Mouse (Mus musculus): ENCODE results near the gene Abcg1. TPM values are rescaled to one million over a fixed set of nuclear protein-coding genes. Genes with fewer than 3 reads are reported as not detected.

The Abcg1 gene
- polyA plus RNA-seq, 1 experiment from 2014 or later: 3.4 TPM

- H3K27ac ChIP-seq (ENCODE audit: low read depth, low read length): no peak overlapping the region
- no peak for TF ChIP-seq CTCF (IDR thresholded peaks at IDR 0.05; ENCODE audit: low read depth)
- H3K4me3 ChIP-seq (ENCODE audit: low read depth, low read length): no peak overlapping the region
- ATAC-seq: no peak
- H3K4me2 ChIP-seq (replicated peaks; ENCODE audit: low read depth): no peak overlapping the region
- no peaks in the 10 kb centered on the region for H3K9me3 ChIP-seq (ENCODE audit: control insufficient read depth)
- no peaks in the 10 kb centered on the region for H3K36me3 ChIP-seq (ENCODE audit: control insufficient read depth, insufficient read depth)
- no peaks in the 10 kb centered on the region for H3K27me3 ChIP-seq (replicated peaks; ENCODE audit: control insufficient read depth, insufficient read depth, low read length)
- no peak overlapping the region for H3K9ac ChIP-seq (ENCODE audit: low read depth, low read length)
- 0 out of 2 replicates have a peak, but pooled peaks cover 4% of the 10 kb centered on the region for H3K4me1 ChIP-seq (replicated peaks; ENCODE audit: control insufficient read depth, insufficient read depth, low read length)
- whole genome bisulfite sequencing: 74% methylated on average over 9 of the region's 9 CpGs
Observed at GRCm38 (mm10) chr17:31145998-31146397, 88.5 kb downstream of the Abcg1 start.

GRCm38 (mm10) chr17:31152512-31152911 is 95.0 kb downstream of the Abcg1 start:
- no peaks in the 10 kb centered on the region for H3K9me3 ChIP-seq (ENCODE audit: control insufficient read depth)
- H3K36me3 ChIP-seq (ENCODE audit: control insufficient read depth, insufficient read depth): no peaks in the 10 kb centered on the region
- no peak for TF ChIP-seq CTCF (IDR thresholded peaks at IDR 0.05; ENCODE audit: low read depth)
- H3K4me2 ChIP-seq (replicated peaks; ENCODE audit: low read depth): no peak overlapping the region
- ATAC-seq: no peak
- H3K9ac ChIP-seq (ENCODE audit: low read depth, low read length): no peak overlapping the region
- no peak overlapping the region for H3K27ac ChIP-seq (ENCODE audit: low read depth, low read length)
- H3K4me3 ChIP-seq (ENCODE audit: low read depth, low read length): no peak overlapping the region
- no peaks in the 10 kb centered on the region for H3K4me1 ChIP-seq (replicated peaks; ENCODE audit: control insufficient read depth, insufficient read depth, low read length)
- H3K27me3 ChIP-seq (replicated peaks; ENCODE audit: control insufficient read depth, insufficient read depth, low read length): no peaks in the 10 kb centered on the region
- 45% methylated on average over 5 of the region's 5 CpGs for WGBS

GRCm38 (mm10) chr17:31152966-31153499 is 95.6 kb downstream of the Abcg1 start:
- WGBS: 45% methylated on average over 9 of the region's 9 CpGs
- Histone ChIP-seq H3K36me3 (ENCODE audit: control insufficient read depth, insufficient read depth) (no peaks in the 10 kb centered on the region), H3K4me2 (replicated peaks; ENCODE audit: low read depth) (no peak overlapping the region), H3K4me1 (replicated peaks; ENCODE audit: control insufficient read depth, insufficient read depth, low read length) (no peaks in the 10 kb centered on the region), H3K4me3 (ENCODE audit: low read depth, low read length) (no peak overlapping the region), H3K27me3 (replicated peaks; ENCODE audit: control insufficient read depth, insufficient read depth, low read length) (no peaks in the 10 kb centered on the region), H3K9ac (ENCODE audit: low read depth, low read length) (no peak overlapping the region), H3K9me3 (ENCODE audit: control insufficient read depth) (no peaks in the 10 kb centered on the region), H3K27ac (ENCODE audit: low read depth, low read length) (no peak overlapping the region)
- ATAC-seq: no peak
- TF ChIP-seq CTCF (IDR thresholded peaks at IDR 0.05; ENCODE audit: low read depth): no peak

- WGBS: 60% methylated on average over 8 of the region's 8 CpGs
- no peak overlapping the region for H3K4me3 ChIP-seq (ENCODE audit: low read depth, low read length)
- H3K4me1 ChIP-seq (replicated peaks; ENCODE audit: control insufficient read depth, insufficient read depth, low read length): no peaks in the 10 kb centered on the region
- ATAC-seq: no peak
- no peak overlapping the region for H3K4me2 ChIP-seq (replicated peaks; ENCODE audit: low read depth)
- no peaks in the 10 kb centered on the region for H3K9me3 ChIP-seq (ENCODE audit: control insufficient read depth)
- no peaks in the 10 kb centered on the region for H3K27me3 ChIP-seq (replicated peaks; ENCODE audit: control insufficient read depth, insufficient read depth, low read length)
- H3K36me3 ChIP-seq (ENCODE audit: control insufficient read depth, insufficient read depth): no peaks in the 10 kb centered on the region
- TF ChIP-seq CTCF (IDR thresholded peaks at IDR 0.05; ENCODE audit: low read depth): no peak
- no peak overlapping the region for H3K27ac ChIP-seq (ENCODE audit: low read depth, low read length)
- H3K9ac ChIP-seq (ENCODE audit: low read depth, low read length): no peak overlapping the region
Observed at GRCm38 (mm10) chr17:31153785-31154184, 96.3 kb downstream of the Abcg1 start.

- ATAC-seq: no peak
- Histone ChIP-seq H3K4me1 (replicated peaks; ENCODE audit: control insufficient read depth, insufficient read depth, low read length) (no peaks in the 10 kb centered on the region), H3K9me3 (ENCODE audit: control insufficient read depth) (no peaks in the 10 kb centered on the region), H3K27ac (ENCODE audit: low read depth, low read length) (no peak overlapping the region), H3K9ac (ENCODE audit: low read depth, low read length) (no peak overlapping the region), H3K4me2 (replicated peaks; ENCODE audit: low read depth) (no peak overlapping the region), H3K27me3 (replicated peaks; ENCODE audit: control insufficient read depth, insufficient read depth, low read length) (no peaks in the 10 kb centered on the region), H3K36me3 (ENCODE audit: control insufficient read depth, insufficient read depth) (no peaks in the 10 kb centered on the region), H3K4me3 (ENCODE audit: low read depth, low read length) (no peak overlapping the region)
- TF ChIP-seq CTCF (IDR thresholded peaks at IDR 0.05; ENCODE audit: low read depth): no peak
- WGBS: 76% methylated on average over 6 of the region's 6 CpGs
Observed at GRCm38 (mm10) chr17:31157921-31158320, 100.4 kb downstream of the Abcg1 start.

- Histone ChIP-seq H3K36me3 (ENCODE audit: control insufficient read depth, insufficient read depth) (no peaks in the 10 kb centered on the region), H3K4me1 (replicated peaks; ENCODE audit: control insufficient read depth, insufficient read depth, low read length) (no peaks in the 10 kb centered on the region), H3K4me2 (replicated peaks; ENCODE audit: low read depth) (no peak overlapping the region), H3K4me3 (ENCODE audit: low read depth, low read length) (no peak overlapping the region), H3K27me3 (replicated peaks; ENCODE audit: control insufficient read depth, insufficient read depth, low read length) (no peaks in the 10 kb centered on the region), H3K27ac (ENCODE audit: low read depth, low read length) (no peak overlapping the region), H3K9ac (ENCODE audit: low read depth, low read length) (no peak overlapping the region), H3K9me3 (ENCODE audit: control insufficient read depth) (no peaks in the 10 kb centered on the region)
- TF ChIP-seq CTCF (IDR thresholded peaks at IDR 0.05; ENCODE audit: low read depth): no peak
- 88% methylated on average over 4 of the region's 4 CpGs for WGBS
- ATAC-seq: no peak
Observed at GRCm38 (mm10) chr17:31160291-31160690, 102.8 kb downstream of the Abcg1 start.

- WGBS: 77% methylated on average over 12 of the region's 12 CpGs
- Histone ChIP-seq H3K9ac (ENCODE audit: low read depth, low read length) (no peak overlapping the region), H3K9me3 (ENCODE audit: control insufficient read depth) (no peaks in the 10 kb centered on the region), H3K4me2 (replicated peaks; ENCODE audit: low read depth) (no peak overlapping the region), H3K27ac (ENCODE audit: low read depth, low read length) (no peak overlapping the region), H3K4me3 (ENCODE audit: low read depth, low read length) (no peak overlapping the region), H3K36me3 (ENCODE audit: control insufficient read depth, insufficient read depth) (no peaks in the 10 kb centered on the region), H3K27me3 (replicated peaks; ENCODE audit: control insufficient read depth, insufficient read depth, low read length) (no peaks in the 10 kb centered on the region), H3K4me1 (replicated peaks; ENCODE audit: control insufficient read depth, insufficient read depth, low read length) (no peaks in the 10 kb centered on the region)
- TF ChIP-seq CTCF (IDR thresholded peaks at IDR 0.05; ENCODE audit: low read depth): no peak
- ATAC-seq: no peak
Observed at GRCm38 (mm10) chr17:31162607-31163006, 105.1 kb downstream of the Abcg1 start.

All from intestine, postnatal 0 days (tissue).